Comparison of ENCODE assay signal across 9 mouse cellular contexts in genomic region chr11:8814097-8814790, GRCm38 (mm10).
DNase-seq lines count a peak whose midpoint lies in the region; ATAC-seq lines count a peak whose summit lies in the region.
"Had no signal": no experiment of that assay in that cellular context is flagged by ENCODE, and none has a peak within 500 bp of the region (broad histone marks: within the 10 kb centered on the region; RNA-seq: fewer than 3 reads in every experiment).

No protein-coding gene starts in this region.

- H3K4me3 ChIP-seq in heart, embryonic 12.5 days = no peak overlapping the region
- no peak overlapping the region for H3K4me3 ChIP-seq in kidney, embryonic 15.5 days (replicated peaks)
- H3K4me3 ChIP-seq in lung, embryonic 15.5 days = no peak overlapping the region
- H3K4me3 ChIP-seq in forebrain, embryonic 15.5 days = no peak overlapping the region
- H3K4me3 ChIP-seq: erythroblast, embryonic 14.5 days; hindbrain, embryonic 10.5 days had no signal

- no peak overlapping the region for H3K4me2 ChIP-seq in heart, embryonic 12.5 days
- no peak overlapping the region for H3K4me2 ChIP-seq in kidney, embryonic 15.5 days
- no peak overlapping the region for H3K4me2 ChIP-seq in lung, embryonic 15.5 days
- no peak overlapping the region for H3K4me2 ChIP-seq in forebrain, embryonic 15.5 days (replicated peaks)

- no peaks in the 10 kb centered on the region for H3K27me3 ChIP-seq in heart, embryonic 12.5 days (replicated peaks)
- no peaks in the 10 kb centered on the region for H3K27me3 ChIP-seq in kidney, embryonic 15.5 days
- no peaks in the 10 kb centered on the region for H3K27me3 ChIP-seq in lung, embryonic 15.5 days
- no peaks in the 10 kb centered on the region for H3K27me3 ChIP-seq in forebrain, embryonic 15.5 days

- H3K9ac ChIP-seq in heart, embryonic 12.5 days = no peak overlapping the region
- no peak overlapping the region for H3K9ac ChIP-seq in kidney, embryonic 15.5 days
- no peak overlapping the region for H3K9ac ChIP-seq in lung, embryonic 15.5 days
- H3K9ac ChIP-seq in forebrain, embryonic 15.5 days (replicated peaks) = no peak overlapping the region

- DNase-seq in embryo, embryonic 11.5 days (ENCODE audit: low read depth, low spot score) = peak; percentile 46
- DNase-seq in urinary bladder, postnatal 4 days (ENCODE audit: low spot score in 2 of 2) = no peak

- 0 out of 2 replicates have a peak, but pooled peaks cover 3% of the 10 kb centered on the region for H3K9me3 ChIP-seq in heart, embryonic 12.5 days (replicated peaks)
- H3K9me3 ChIP-seq in kidney, embryonic 15.5 days (replicated peaks) = peaks cover 3% of the 10 kb centered on the region
- no peaks in the 10 kb centered on the region for H3K9me3 ChIP-seq in lung, embryonic 15.5 days
- H3K9me3 ChIP-seq in forebrain, embryonic 15.5 days = no peaks in the 10 kb centered on the region
- H3K9me3 ChIP-seq: hindbrain, embryonic 10.5 days had no signal

- 35% methylated on average over 4 of the region's 4 CpGs for WGBS in heart, embryonic 12.5 days
- WGBS in kidney, embryonic 15.5 days = 34% methylated on average over 4 of the region's 4 CpGs
- WGBS in lung, embryonic 15.5 days = 32% methylated on average over 4 of the region's 4 CpGs
- 62% methylated on average over 4 of the region's 4 CpGs for WGBS in forebrain, embryonic 15.5 days

- H3K4me1 ChIP-seq in heart, embryonic 12.5 days (replicated peaks) = peaks cover 22% of the 10 kb centered on the region
- H3K4me1 ChIP-seq in kidney, embryonic 15.5 days = peaks cover 36% of the 10 kb centered on the region
- H3K4me1 ChIP-seq in lung, embryonic 15.5 days = peaks cover 26% of the 10 kb centered on the region
- 0 out of 2 replicates have a peak, but pooled peaks cover 3% of the 10 kb centered on the region for H3K4me1 ChIP-seq in forebrain, embryonic 15.5 days

- H3K27ac ChIP-seq in heart, embryonic 12.5 days (ENCODE audit: poor library complexity, severe bottlenecking) = peak overlapping the region; percentile 24; the same call in 1 of the 2 replicates
- H3K27ac ChIP-seq in kidney, embryonic 15.5 days = peak overlapping the region; percentile 83
- H3K27ac ChIP-seq in lung, embryonic 15.5 days = peak overlapping the region; percentile 76
- no peak overlapping the region for H3K27ac ChIP-seq in forebrain, embryonic 15.5 days (replicated peaks)
- H3K27ac ChIP-seq: hindbrain, embryonic 10.5 days had no signal

- ATAC-seq in heart, embryonic 12.5 days (ENCODE audit: insufficient number of reproducible peaks, low FRiP score) = peak; percentile 51
- peak; percentile 85 for ATAC-seq in kidney, embryonic 15.5 days (replicated peaks; ENCODE audit: low FRiP score)
- peak; percentile 96 for ATAC-seq in lung, embryonic 15.5 days (ENCODE audit: borderline replicate concordance, extremely low read depth, low FRiP score, low TSS enrichment)
- ATAC-seq in megakaryocyte-erythroid progenitor cell, adult 5-6 weeks (replicated peaks; ENCODE audit: low FRiP score, low TSS enrichment, poor library complexity, severe bottlenecking) = no peak
- ATAC-seq in forebrain, embryonic 15.5 days (replicated peaks) = no peak

- H3K36me3 ChIP-seq in heart, embryonic 12.5 days = no peaks in the 10 kb centered on the region
- no peaks in the 10 kb centered on the region for H3K36me3 ChIP-seq in kidney, embryonic 15.5 days
- no peaks in the 10 kb centered on the region for H3K36me3 ChIP-seq in lung, embryonic 15.5 days
- no peaks in the 10 kb centered on the region for H3K36me3 ChIP-seq in forebrain, embryonic 15.5 days
- H3K36me3 ChIP-seq: hindbrain, embryonic 10.5 days had no signal

Comparison
In these comparisons a context has a peak if more than half of its experiments do, and no peak if none do; other contexts are left out.
1. ATAC-seq: peak in heart, embryonic 12.5 days (single experiment), kidney, embryonic 15.5 days (single experiment) and lung, embryonic 15.5 days (single experiment); none in megakaryocyte-erythroid progenitor cell, adult 5-6 weeks (single experiment) and forebrain, embryonic 15.5 days (single experiment).